Mouse (Mus musculus): Measurements from ENCODE around the gene Tmem8b.

DNA sequence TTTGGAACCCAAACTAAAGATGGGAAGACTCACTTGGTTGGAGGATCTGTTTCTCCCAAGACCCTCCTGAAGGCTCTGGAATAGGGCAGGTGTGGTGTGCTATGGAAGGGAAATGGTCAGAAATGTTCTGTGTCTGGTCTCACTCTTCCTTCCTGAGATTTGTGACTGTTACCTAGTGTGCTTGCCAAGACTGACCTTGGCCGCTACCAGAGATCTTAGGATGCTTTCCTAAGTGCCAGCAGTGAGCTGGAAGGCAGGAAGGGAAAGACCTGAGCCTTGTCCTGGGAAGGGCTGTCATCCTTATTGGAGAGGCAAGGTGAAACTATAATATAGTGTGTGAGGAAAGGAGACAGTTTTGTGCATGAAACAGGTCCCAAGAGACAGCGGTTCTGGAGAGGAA lies 35.0 kb upstream of the Tmem8b start:
- TF ChIP-seq CTCF (IDR thresholded peaks at IDR 0.05; ENCODE audit: low read depth), result no peak
- no peak for TF ChIP-seq EP300 (optimal IDR thresholded peaks at IDR 0.05)

Data from stomach, postnatal 0 days (tissue).